Mouse (Mus musculus) adrenal gland, postnatal 36 days (tissue): ENCODE results near the gene Snu13. TPM values are rescaled to one million over a fixed set of nuclear protein-coding genes. Genes with fewer than 3 reads are reported as not detected.

Experiments
- DNase-seq, 2 experiments: peaks; one replicate each; pipeline ENCODE4 v3.0.0; 2021; ENCODE audit warnings: mixed read lengths in 1 of 2
- long read RNA-seq, 2 experiments: library from polyadenylated mRNA; stranded (forward); transcript quantifications; one replicate each; pipeline ENCODE4 v2.0.0; 2021; ENCODE audit warnings: borderline sequencing depth in 2 of 2
- total RNA-seq, 2 experiments: library from RNA; stranded (reverse); gene quantifications; 2 replicates each; pipeline ENCODE4 v1.2.3; 2021

Gene Snu13
- total RNA-seq, result 10 to 100 TPM; 88.7 to 94.1 TPM
- long read RNA-seq, experiment 1, transcript Snu13-202 (3 exons, 2,077 nt), result major isoform, 151 of 192 reads
- long read RNA-seq, experiment 1, partial matches to known transcripts, result 3 of 192 reads
- long read RNA-seq, experiment 1, other reads (novel, unspliced or antisense), result 38 of 192 reads
- long read RNA-seq, experiment 2, transcript Snu13-202 (3 exons, 2,077 nt), result major isoform, 49 of 49 reads
- long read RNA-seq, experiment 2, partial matches to known transcripts, result 0 of 49 reads
- long read RNA-seq, experiment 2, other reads (novel, unspliced or antisense), result 0 of 49 reads

GRCm38 (mm10) chr15:82047080-82047883 is at the start of gene Snu13:
Gene Snu13 (minus strand): TSS chr15:82047598.
- peak; percentile 94 to 95 for DNase-seq

- DNase-seq, result peak; percentile 9 to 46
Measured at GRCm38 (mm10) chr15:82091061-82091460, 43.7 kb upstream of the Snu13 start.

- DNase-seq, result no peak
Measured at GRCm38 (mm10) chr15:82087266-82087665, 39.9 kb upstream of the Snu13 start.

- peak; percentile 34 to 51 for DNase-seq
Measured at GRCm38 (mm10) chr15:82086131-82086530, 38.7 kb upstream of the Snu13 start.

GRCm38 (mm10) chr15:82085606-82086005 is 38.2 kb upstream of the Snu13 start:
- DNase-seq, result no peak

DNA sequence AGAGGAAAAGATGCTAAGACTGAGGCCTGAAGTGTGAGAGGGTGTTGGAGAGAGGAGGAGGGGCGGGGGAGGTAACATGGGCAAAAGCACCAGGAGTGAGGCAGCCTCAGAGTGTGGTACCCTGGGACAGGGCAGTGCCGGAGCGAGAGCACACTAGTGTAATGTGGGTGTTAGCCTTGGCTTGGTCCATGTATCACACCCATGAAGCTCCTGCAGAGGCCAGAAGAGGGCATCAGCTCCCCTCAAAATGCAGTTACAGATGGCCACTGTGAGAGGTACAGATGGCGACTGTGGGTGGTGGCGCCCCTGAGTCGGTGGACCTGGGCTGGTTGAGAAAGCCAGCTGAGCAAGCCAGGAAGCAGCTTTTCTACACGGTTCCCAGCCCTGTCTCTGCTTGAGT is 33.8 kb upstream of the Snu13 start:
- DNase-seq, result peak; percentile 28 to 41

DNA sequence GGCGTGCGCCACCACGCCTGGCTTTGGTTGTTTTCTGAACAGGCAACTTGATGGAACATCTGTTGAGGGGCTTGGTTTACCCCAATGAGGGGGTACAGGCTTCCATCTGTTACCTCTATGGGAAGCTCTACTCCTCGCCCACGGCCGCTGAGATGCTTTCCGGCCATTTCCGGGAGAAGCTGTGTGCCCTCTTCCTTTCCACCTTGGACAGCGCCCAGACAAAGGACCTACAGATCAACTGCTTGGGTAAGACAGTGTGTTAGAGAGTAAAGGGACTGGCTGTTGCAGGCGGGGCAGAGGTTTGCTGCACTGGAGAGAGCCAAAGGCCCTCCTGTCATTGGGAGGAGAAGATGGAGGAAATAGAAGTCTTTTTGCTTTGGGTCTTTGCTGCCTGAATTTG is 32.5 kb upstream of the Snu13 start:
- no peak for DNase-seq

DNA sequence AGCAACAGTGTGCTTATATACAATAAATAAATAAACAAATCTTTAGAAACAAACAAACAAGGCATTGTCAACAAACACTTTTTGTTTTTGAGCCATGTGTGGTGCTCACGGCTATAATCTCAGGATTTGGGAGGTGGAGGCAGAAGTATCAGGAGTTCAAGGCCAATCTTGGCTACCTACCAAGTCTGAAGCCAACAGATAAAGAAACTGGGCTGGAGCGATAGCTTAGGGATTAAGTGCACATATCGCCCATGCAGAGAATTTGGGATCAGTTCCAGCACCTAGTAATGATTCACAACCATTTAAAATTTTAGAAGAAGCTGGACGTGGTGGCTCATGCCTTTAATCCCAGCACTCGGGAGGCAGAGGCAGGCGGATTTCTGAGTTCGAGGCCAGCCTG is 26.1 kb upstream of the Snu13 start:
- DNase-seq, result no peak

GRCm38 (mm10) chr15:82071816-82072469 is 24.5 kb upstream of the Snu13 start:
- DNase-seq, result no peak

GRCm38 (mm10) chr15:82069898-82070297 is 22.5 kb upstream of the Snu13 start, which contains the start of gene Mei1:
Gene Mei1 (plus strand): TSS chr15:82069996.
- DNase-seq, result no peak

GRCm38 (mm10) chr15:82065511-82065910 is 18.1 kb upstream of the Snu13 start:
- DNase-seq, result peak; percentile 66 to 86

- no peak for DNase-seq
Measured at GRCm38 (mm10) chr15:82063909-82064308, 16.5 kb upstream of the Snu13 start.

DNA sequence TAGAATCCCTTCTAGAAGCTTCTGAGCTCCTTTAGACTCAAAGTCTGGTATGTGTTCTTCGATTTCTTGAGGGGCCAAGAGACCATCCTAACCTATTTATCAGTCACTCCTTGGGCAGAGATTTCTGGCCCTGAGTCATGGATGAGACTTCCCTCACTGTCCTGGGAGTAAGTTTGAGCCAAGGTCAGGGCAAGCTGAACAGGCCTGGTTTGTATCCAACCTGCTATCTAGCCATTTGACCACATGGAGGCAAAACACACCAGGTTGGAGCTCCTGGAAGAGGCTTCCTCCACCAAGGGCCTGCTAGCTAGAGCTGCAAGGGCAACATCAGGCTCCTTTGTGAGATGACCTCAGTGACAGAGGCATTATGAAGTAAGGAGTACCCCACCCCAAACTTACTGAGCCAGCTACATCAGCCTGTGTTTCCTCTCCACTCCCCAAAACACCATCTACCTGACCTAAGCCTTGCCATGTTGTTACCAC is 11.4 kb upstream of the Snu13 start, which contains the start of gene 4930407I10Rik:
TSS of gene 4930407I10Rik (plus strand) at position 433 of the 483 bp plus-strand sequence.
- DNase-seq, result peak; percentile 12 to 43

- DNase-seq, result no peak
Measured at GRCm38 (mm10) chr15:82052544-82052943, 5.1 kb upstream of the Snu13 start.

DNA sequence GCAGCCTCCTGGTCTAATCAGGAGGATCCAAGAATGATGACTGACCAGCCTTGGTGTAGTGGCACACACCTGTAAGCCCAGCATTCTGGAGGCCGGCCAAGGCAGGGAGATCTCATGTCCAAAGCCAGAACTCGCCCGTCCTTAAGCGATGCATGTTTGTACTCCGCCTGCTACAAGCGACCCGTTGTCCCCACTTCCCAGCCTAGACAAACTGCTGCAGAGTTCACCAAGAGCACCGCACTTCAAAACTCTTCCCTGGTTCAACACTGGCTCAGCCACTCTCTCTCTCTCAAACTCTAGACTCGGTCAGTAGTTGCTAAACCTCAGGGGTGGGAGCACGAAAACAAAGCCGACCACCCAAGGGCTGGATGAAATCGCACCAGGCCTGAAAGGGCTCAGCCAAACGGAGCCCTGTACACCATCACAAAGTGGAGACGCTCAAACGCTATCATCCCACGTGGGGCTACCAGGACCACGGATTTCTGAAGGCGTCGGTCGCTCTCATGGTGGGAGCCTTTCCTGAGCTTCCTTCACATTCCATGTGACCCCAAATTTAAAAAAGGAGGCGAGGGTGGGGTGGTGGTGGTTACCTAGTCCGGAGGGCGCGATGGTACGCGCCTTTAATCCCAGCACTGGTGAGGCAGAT is 1.0 kb downstream of the Snu13 start:
- DNase-seq, result peak; percentile 26 to 33

GRCm38 (mm10) chr15:82044166-82044784 is 3.1 kb downstream of the Snu13 start:
- DNase-seq, result peak in 1 of 2 experiments; percentile 16

DNA sequence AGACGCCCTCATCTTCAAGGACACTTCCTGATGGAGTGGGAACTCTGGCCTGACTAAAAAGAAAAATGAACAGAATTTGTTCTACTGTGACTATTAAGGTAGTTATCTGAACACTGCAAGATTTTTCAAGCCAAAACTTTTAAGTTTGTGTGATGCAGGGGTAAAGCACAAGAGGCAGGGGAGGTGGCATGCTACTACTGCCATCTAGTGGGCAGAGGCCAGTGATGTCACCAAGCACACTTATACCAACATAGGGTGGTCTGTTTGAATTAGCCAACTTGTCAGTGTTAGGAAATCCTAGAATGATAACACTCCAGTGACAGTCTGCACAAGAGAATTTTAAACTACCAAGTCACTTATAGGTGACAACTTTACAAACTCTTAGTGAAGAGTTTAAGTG is 6.7 kb downstream of the Snu13 start:
- DNase-seq, result peak; percentile 53 to 55

DNA sequence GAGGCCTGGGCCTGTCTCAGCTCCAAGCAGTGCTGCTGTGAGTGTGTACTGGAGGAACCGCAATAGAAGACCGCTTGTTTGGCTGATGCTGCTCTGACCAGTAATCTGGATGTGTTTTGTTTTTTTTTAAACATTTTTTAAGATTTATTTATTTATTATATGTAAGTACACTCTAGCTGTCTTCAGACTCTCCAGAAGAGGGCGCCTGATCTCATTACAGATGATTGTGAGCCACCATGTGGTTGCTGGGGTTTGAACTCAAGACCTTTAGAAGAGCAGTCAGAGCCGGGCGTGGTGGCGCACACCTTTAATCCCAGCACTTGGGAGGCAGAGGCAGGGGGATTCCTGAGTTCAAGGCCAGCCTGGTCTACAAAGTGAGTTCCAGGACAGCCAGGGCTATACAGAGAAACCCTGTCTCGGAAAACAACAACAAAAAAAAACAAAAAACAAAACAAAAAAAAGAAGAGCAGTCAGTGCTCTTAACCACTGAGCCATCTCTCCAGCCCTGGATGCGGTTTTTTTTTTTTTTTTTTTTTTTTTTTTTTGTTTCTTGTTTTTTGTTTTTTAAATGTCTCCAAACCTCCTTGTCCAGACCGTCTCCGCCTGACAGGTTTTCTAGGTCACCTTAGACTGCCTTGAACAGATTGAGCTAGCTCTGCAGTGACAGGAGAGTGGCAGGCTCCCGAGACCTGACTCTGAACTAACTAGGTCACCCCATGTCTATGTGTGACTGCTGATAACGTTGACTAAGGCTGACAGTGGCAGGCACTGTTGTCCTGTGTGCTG is 11.3 kb downstream of the Snu13 start:
- DNase-seq, result peak; percentile 25 to 48

GRCm38 (mm10) chr15:82033762-82034161 is 13.6 kb downstream of the Snu13 start, which contains the start of gene Desi1:
Gene Desi1 (minus strand): TSS chr15:82033862.
- DNase-seq, result no peak

DNA sequence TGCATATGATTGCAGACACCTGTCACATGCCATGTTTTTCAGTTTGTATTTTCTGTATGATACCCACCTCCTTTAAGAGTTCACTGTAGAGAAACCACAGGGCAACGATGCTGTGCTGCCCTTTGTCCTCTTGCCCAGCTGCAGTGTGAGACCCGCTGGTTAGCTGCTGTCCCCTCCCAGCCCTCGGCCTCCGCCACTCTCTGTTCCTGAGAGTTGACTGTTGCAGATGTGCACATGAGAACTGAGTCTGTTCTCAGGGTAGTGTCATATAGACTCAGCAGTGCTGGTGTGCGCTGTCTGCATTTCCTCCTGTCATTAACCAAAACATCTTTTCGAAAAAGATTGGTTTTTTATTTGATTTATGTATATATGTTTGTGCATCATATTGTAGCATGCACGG is 15.0 kb downstream of the Snu13 start:
- DNase-seq, result no peak

DNA sequence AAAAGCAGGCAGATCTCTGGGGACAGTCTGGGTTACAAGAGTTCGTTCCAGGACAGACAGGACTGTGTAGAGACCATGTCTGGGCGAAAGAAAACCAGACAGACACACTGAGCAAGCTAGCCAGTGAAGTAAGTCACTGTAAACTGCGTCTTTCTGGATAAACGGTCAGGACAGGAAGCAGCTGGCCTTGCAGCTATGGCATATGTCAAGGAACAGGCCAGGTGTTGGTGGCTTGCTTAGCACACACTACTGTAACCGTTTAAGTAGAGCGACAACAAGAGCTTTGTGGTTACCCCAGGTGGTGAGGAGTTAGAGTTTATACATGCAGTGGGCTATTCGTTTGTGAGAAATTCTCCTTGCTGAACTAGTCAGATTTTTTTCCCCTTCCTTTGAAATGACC is 19.7 kb downstream of the Snu13 start:
- DNase-seq, result no peak
